Mouse (Mus musculus): ENCODE results near the gene Tapbpl. TPM values are rescaled to one million over a fixed set of nuclear protein-coding genes. Genes with fewer than 3 reads are reported as not detected.

The Tapbpl gene
- polyA plus RNA-seq, 1 experiment: 6.2 TPM

GRCm38 (mm10) chr6:125190816-125191215 lies 40.8 kb downstream of the Tapbpl start:
- H3K4me3 ChIP-seq (replicated peaks; ENCODE audit: control insufficient read depth, low read depth, low read length): peak overlapping the region; percentile 98
- no peak overlapping the region; the same call in 1 of the 2 replicates for H3K27ac ChIP-seq (ENCODE audit: control insufficient read depth, insufficient read depth, low read depth, low read length, poor library complexity)
- no peak for TF ChIP-seq CTCF (IDR thresholded peaks at IDR 0.05; ENCODE audit: control insufficient read depth, insufficient read depth, low read length)
- TF ChIP-seq POLR2A (IDR thresholded peaks at IDR 0.05; ENCODE audit: borderline replicate concordance, control insufficient read depth, low read depth, low read length): no peak
- peaks cover 1% of the 10 kb centered on the region; the same call in 1 of the 2 replicates for H3K4me1 ChIP-seq (ENCODE audit: control insufficient read depth, insufficient read depth, low read length)

- no peak overlapping the region for H3K4me3 ChIP-seq (replicated peaks; ENCODE audit: control insufficient read depth, low read depth, low read length)
- peaks cover 1% of the 10 kb centered on the region; the same call in 1 of the 2 replicates for H3K4me1 ChIP-seq (ENCODE audit: control insufficient read depth, insufficient read depth, low read length)
- TF ChIP-seq POLR2A (IDR thresholded peaks at IDR 0.05; ENCODE audit: borderline replicate concordance, control insufficient read depth, low read depth, low read length) (no peak), CTCF (IDR thresholded peaks at IDR 0.05; ENCODE audit: control insufficient read depth, insufficient read depth, low read length) (no peak)
- no peak overlapping the region for H3K27ac ChIP-seq (ENCODE audit: control insufficient read depth, insufficient read depth, low read depth, low read length, poor library complexity)
- WGBS: 95% methylated on average over 10 of the region's 10 CpGs
Observed at GRCm38 (mm10) chr6:125186203-125186602, 45.5 kb downstream of the Tapbpl start.

- Histone ChIP-seq H3K27ac (ENCODE audit: control insufficient read depth, insufficient read depth, low read depth, low read length, poor library complexity) (no peak overlapping the region), H3K4me1 (ENCODE audit: control insufficient read depth, insufficient read depth, low read length) (no peaks in the 10 kb centered on the region), H3K4me3 (replicated peaks; ENCODE audit: control insufficient read depth, low read depth, low read length) (no peak overlapping the region)
- WGBS: 86% methylated on average over 5 of the region's 5 CpGs
- TF ChIP-seq CTCF (IDR thresholded peaks at IDR 0.05; ENCODE audit: control insufficient read depth, insufficient read depth, low read length) (no peak), POLR2A (IDR thresholded peaks at IDR 0.05; ENCODE audit: borderline replicate concordance, control insufficient read depth, low read depth, low read length) (no peak)
Observed at GRCm38 (mm10) chr6:125182133-125182532, 49.5 kb downstream of the Tapbpl start.

- Histone ChIP-seq H3K27ac (ENCODE audit: control insufficient read depth, insufficient read depth, low read depth, low read length, poor library complexity) (no peak overlapping the region), H3K4me1 (ENCODE audit: control insufficient read depth, insufficient read depth, low read length) (no peaks in the 10 kb centered on the region), H3K4me3 (replicated peaks; ENCODE audit: control insufficient read depth, low read depth, low read length) (no peak overlapping the region)
- 94% methylated on average over 7 of the region's 7 CpGs for WGBS
- TF ChIP-seq POLR2A (IDR thresholded peaks at IDR 0.05; ENCODE audit: borderline replicate concordance, control insufficient read depth, low read depth, low read length): no peak
Observed at GRCm38 (mm10) chr6:125179601-125180000, 52.1 kb downstream of the Tapbpl start.

- H3K27ac ChIP-seq (ENCODE audit: control insufficient read depth, insufficient read depth, low read depth, low read length, poor library complexity): no peak overlapping the region
- 95% methylated on average over 5 of the region's 5 CpGs for WGBS
- no peak overlapping the region for H3K4me3 ChIP-seq (replicated peaks; ENCODE audit: control insufficient read depth, low read depth, low read length)
- H3K4me1 ChIP-seq (ENCODE audit: control insufficient read depth, insufficient read depth, low read length): no peaks in the 10 kb centered on the region
- TF ChIP-seq CTCF (IDR thresholded peaks at IDR 0.05; ENCODE audit: control insufficient read depth, insufficient read depth, low read length) (no peak), POLR2A (IDR thresholded peaks at IDR 0.05; ENCODE audit: borderline replicate concordance, control insufficient read depth, low read depth, low read length) (no peak)
Observed at GRCm38 (mm10) chr6:125175469-125175868, 56.2 kb downstream of the Tapbpl start.

Other genes starting within 250 kb of the Tapbpl start
- 3.4 TPM in 1 of 2 replicates, not detected in the other for gene Pianp, start 235.2 kb downstream of the Tapbpl start, polyA plus RNA-seq (2011; ENCODE audit: insufficient read depth, insufficient read length, low replicate concordance, missing spikeins)
- 26.2 and 46.0 TPM in 2 replicates for gene Zfp384, start 222.7 kb downstream of the Tapbpl start, polyA plus RNA-seq (2011; ENCODE audit: insufficient read depth, insufficient read length, low replicate concordance, missing spikeins)
- 19.6 and 42.0 TPM in 2 replicates for gene Ing4, start 192.1 kb downstream of the Tapbpl start, polyA plus RNA-seq (2011; ENCODE audit: insufficient read depth, insufficient read length, low replicate concordance, missing spikeins)
- gene Acrbp, start 182.2 kb downstream of the Tapbpl start, polyA plus RNA-seq (2011; ENCODE audit: insufficient read depth, insufficient read length, low replicate concordance, missing spikeins): 24.3 and 45.9 TPM in 2 replicates
- not detected in 2 replicates for gene Lpar5, start 163.9 kb downstream of the Tapbpl start, polyA plus RNA-seq (2011; ENCODE audit: insufficient read depth, insufficient read length, low replicate concordance, missing spikeins)
- 66.8 and 106 TPM in 2 replicates for gene Chd4, start 135.9 kb downstream of the Tapbpl start, polyA plus RNA-seq (2011; ENCODE audit: insufficient read depth, insufficient read length, low replicate concordance, missing spikeins)
- 12.5 and 25.7 TPM in 2 replicates for gene Nop2, start 100.0 kb downstream of the Tapbpl start, polyA plus RNA-seq (2011; ENCODE audit: insufficient read depth, insufficient read length, low replicate concordance, missing spikeins)
- gene Iffo1, start 86.6 kb downstream of the Tapbpl start, polyA plus RNA-seq (2011; ENCODE audit: insufficient read depth, insufficient read length, low replicate concordance, missing spikeins): 21.0 and 39.0 TPM in 2 replicates
- gene Gapdh, start 65.4 kb downstream of the Tapbpl start, polyA plus RNA-seq (2011; ENCODE audit: insufficient read depth, insufficient read length, low replicate concordance, missing spikeins): 40.4 and 98.2 TPM in 2 replicates
- 314 and 361 TPM in 2 replicates for gene Ncapd2, start 40.2 kb downstream of the Tapbpl start, polyA plus RNA-seq (2011; ENCODE audit: insufficient read depth, insufficient read length, low replicate concordance, missing spikeins)
- gene Mrpl51, start 40.1 kb downstream of the Tapbpl start, polyA plus RNA-seq (2011; ENCODE audit: insufficient read depth, insufficient read length, low replicate concordance, missing spikeins): 153 and 193 TPM in 2 replicates
- 11.3 and 32.6 TPM in 2 replicates for gene Vamp1, start 16.3 kb downstream of the Tapbpl start, polyA plus RNA-seq (2011; ENCODE audit: insufficient read depth, insufficient read length, low replicate concordance, missing spikeins)
- gene Cd27, start 5.2 kb upstream of the Tapbpl start, polyA plus RNA-seq (2011; ENCODE audit: insufficient read depth, insufficient read length, low replicate concordance, missing spikeins): 7.0 and 10.7 TPM in 2 replicates
- gene Tuba3a, start 54.2 kb upstream of the Tapbpl start, polyA plus RNA-seq (2011; ENCODE audit: insufficient read depth, insufficient read length, low replicate concordance, missing spikeins): not detected in 2 replicates
- gene Ltbr, start 82.0 kb upstream of the Tapbpl start, polyA plus RNA-seq (2011; ENCODE audit: insufficient read depth, insufficient read length, low replicate concordance, missing spikeins): 12.4 and 23.2 TPM in 2 replicates
- gene Scnn1a, start 88.8 kb upstream of the Tapbpl start, polyA plus RNA-seq (2011; ENCODE audit: insufficient read depth, insufficient read length, low replicate concordance, missing spikeins): 1.7 and 5.6 TPM in 2 replicates
- 18.4 and 63.5 TPM in 2 replicates for gene Tnfrsf1a, start 117.5 kb upstream of the Tapbpl start, polyA plus RNA-seq (2011; ENCODE audit: insufficient read depth, insufficient read length, low replicate concordance, missing spikeins)
- gene Plekhg6, start 148.9 kb upstream of the Tapbpl start, polyA plus RNA-seq (2011; ENCODE audit: insufficient read depth, insufficient read length, low replicate concordance, missing spikeins): 0.45 TPM in 1 of 2 replicates, not detected in the other